Mouse (Mus musculus): Measurements from ENCODE around the gene Cox8a. TPM values are rescaled to one million over a fixed set of nuclear protein-coding genes. Genes with fewer than 3 reads are reported as not detected.

The Cox8a gene
- polyA plus RNA-seq (2014; fragmentation: Illumina TruSeq; extraction: RNeasy Lipid Tissue Mini Kit (QIAGEN cat#74804); ENCODE audit: low read depth, low replicate concordance): 12.7 TPM

DNA sequence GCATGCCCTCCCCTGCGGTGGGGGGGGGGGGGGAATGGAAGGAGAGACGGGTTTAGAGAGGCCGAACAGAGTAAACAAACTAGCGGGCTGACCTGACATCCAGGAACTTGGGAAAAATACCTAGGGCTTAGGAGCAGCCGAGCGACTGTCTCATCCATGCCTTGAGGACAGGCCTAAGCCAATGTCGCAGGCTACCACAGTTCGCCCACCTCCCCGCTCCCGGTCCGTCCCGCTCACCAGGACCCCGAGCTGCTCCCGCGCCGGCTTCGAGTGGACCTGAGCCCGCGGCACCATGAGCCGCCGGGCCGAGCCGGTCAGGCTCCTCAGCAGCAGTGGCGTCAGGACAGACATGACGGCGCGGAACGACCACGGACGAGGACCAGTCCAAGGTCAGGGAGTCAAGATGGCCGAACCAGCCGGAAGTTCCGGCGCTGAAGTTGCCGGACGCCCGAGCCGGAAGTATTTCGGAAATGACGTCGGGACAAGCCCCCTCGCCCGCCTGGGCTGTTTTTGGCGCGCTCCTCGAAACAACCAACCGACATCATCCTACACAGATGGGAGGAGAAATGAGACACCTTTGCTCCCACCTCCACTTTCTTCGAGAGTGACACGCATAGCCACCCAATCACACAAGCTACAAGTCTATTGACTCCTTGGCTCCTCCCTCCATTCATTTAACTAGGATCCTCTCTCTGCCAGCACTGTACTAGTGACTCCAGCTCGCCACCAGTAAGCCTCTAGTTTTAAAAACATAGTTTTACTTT is at the start of gene Cox8a:
TSS of gene Cox8a (minus strand) at position 455 of the 764 bp plus-strand sequence.

DNA sequence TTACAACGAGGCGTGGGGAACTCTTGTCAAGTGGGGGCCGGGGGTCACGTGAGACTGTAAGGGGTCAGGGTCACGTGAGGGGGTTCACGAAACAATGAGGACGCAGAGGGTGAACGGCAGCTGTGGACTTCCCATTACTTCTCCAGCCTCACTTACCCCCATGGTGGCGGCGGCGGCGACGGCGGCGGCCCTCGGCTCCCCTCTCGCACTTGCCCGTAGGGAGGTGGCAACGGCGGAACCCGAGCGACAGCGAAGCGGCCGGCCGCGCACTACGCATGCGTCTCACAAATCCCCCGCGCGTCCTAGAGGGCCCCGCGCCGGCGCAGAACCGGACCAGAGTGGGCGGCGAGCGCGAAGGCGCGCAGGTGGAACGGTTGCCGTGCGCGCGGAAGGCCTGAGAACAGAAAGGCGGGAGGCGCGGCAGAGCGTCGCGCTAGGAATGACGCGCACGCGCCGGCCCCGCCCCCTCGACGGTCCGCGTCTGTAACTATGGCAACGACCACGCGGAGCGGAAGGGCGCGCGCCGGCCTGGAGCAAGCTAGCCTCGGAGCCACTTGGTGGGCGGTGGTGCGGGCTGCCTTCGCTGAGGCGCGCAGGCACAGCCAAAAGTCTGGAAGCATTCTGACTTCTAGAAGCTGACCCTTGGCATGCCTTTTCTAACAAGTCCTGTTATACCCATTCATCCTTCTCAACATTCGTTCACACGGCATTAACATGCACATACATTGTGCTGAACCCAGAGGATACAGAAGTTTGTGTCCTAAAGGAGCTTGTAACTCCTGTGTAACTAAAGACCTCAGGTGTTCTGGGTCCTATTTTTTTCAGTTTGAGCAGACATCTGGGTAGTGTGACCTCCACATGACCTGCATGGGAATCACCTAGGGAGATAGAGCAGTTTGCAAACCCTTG is 23.6 kb upstream of the Cox8a start, which contains the start of gene Naa40:
TSS of gene Naa40 (minus strand) at position 402 of the 909 bp plus-strand sequence.

DNA sequence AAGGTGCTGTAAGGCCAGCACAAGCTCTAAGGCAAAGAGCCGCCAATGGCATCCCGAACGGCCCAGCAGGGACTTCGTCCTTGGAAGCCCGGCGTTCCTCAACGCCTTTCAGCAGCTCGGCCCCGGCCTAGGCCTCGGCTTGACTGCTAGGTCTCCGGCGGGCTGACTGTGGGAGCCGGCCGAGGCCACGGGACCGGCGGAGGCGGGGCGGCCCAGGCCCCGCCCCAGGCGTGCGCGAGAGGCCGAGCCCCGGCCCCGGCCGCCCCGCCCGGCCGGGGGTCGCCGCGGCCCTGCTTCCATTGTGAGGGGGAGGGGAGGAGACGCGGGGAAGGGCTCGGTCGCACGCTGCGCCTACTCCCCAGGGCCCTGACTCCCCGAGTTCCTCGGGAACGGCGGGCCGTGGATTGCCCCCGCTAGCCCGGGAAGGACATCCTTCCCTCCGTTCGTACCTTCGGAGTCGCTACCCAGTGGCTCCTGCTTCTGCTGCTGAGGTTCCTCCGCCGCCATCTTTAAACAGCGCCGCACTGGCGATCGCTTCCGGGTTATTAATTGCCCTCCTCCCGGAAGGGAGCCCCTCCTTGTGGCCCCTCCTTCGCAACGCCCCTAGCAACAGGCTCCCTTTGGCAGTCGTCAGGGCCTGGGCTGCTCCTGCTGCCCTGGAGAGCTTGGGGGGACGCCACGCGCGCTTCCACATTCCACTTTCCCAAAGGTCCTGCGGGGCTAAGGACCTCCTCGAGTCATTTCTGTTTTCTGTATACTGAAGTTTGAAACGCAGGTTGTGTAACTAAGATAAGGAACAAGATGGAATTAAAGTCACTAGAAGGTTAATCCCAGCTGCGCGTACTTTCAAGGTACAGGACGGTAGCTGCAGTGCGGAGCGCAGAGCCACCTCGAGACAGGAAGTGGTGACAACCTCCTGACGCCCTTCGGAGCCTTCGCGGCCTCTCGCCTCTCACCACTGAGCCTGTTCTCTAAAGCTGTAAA is 11.4 kb downstream of the Cox8a start, which contains the start of gene Otub1:
TSS of gene Otub1 (minus strand) at position 564 of the 984 bp plus-strand sequence.

Other genes with a start within 250 kb of the Cox8a start
- gene Ppp1r14b, start 242.6 kb downstream of the Cox8a start, polyA plus RNA-seq (2014; fragmentation: Illumina TruSeq; extraction: RNeasy Lipid Tissue Mini Kit (QIAGEN cat#74804); ENCODE audit: low read depth, low replicate concordance): 11.3 TPM
- 1.5 TPM for gene Plcb3, start 241.1 kb downstream of the Cox8a start, polyA plus RNA-seq (2014; fragmentation: Illumina TruSeq; extraction: RNeasy Lipid Tissue Mini Kit (QIAGEN cat#74804); ENCODE audit: low read depth, low replicate concordance)
- 3.5 TPM for gene Fkbp2, start 237.1 kb downstream of the Cox8a start, polyA plus RNA-seq (2014; fragmentation: Illumina TruSeq; extraction: RNeasy Lipid Tissue Mini Kit (QIAGEN cat#74804); ENCODE audit: low read depth, low replicate concordance)
- 1.4 TPM for gene Vegfb, start 230.0 kb downstream of the Cox8a start, polyA plus RNA-seq (2014; fragmentation: Illumina TruSeq; extraction: RNeasy Lipid Tissue Mini Kit (QIAGEN cat#74804); ENCODE audit: low read depth, low replicate concordance)
- gene Dnajc4, start 225.0 kb downstream of the Cox8a start, polyA plus RNA-seq (2014; fragmentation: Illumina TruSeq; extraction: RNeasy Lipid Tissue Mini Kit (QIAGEN cat#74804); ENCODE audit: low read depth, low replicate concordance): 2.3 TPM
- gene Nudt22, start 221.5 kb downstream of the Cox8a start, polyA plus RNA-seq (2014; fragmentation: Illumina TruSeq; extraction: RNeasy Lipid Tissue Mini Kit (QIAGEN cat#74804); ENCODE audit: low read depth, low replicate concordance): not detected
- 0.63 TPM for gene Trpt1, start 221.5 kb downstream of the Cox8a start, polyA plus RNA-seq (2014; fragmentation: Illumina TruSeq; extraction: RNeasy Lipid Tissue Mini Kit (QIAGEN cat#74804); ENCODE audit: low read depth, low replicate concordance)
- not detected for gene Fermt3, start 198.1 kb downstream of the Cox8a start, polyA plus RNA-seq (2014; fragmentation: Illumina TruSeq; extraction: RNeasy Lipid Tissue Mini Kit (QIAGEN cat#74804); ENCODE audit: low read depth, low replicate concordance)
- 79.5 TPM for gene Stip1, start 177.6 kb downstream of the Cox8a start, polyA plus RNA-seq (2014; fragmentation: Illumina TruSeq; extraction: RNeasy Lipid Tissue Mini Kit (QIAGEN cat#74804); ENCODE audit: low read depth, low replicate concordance)
- 5.6 TPM for gene Macrod1, start 160.8 kb downstream of the Cox8a start, polyA plus RNA-seq (2014; fragmentation: Illumina TruSeq; extraction: RNeasy Lipid Tissue Mini Kit (QIAGEN cat#74804); ENCODE audit: low read depth, low replicate concordance)
- gene Flrt1, start 111.9 kb downstream of the Cox8a start, polyA plus RNA-seq (2014; fragmentation: Illumina TruSeq; extraction: RNeasy Lipid Tissue Mini Kit (QIAGEN cat#74804); ENCODE audit: low read depth, low replicate concordance): 1.2 TPM
- 22.5 TPM for gene Otub1, start 11.3 kb downstream of the Cox8a start, polyA plus RNA-seq (2014; fragmentation: Illumina TruSeq; extraction: RNeasy Lipid Tissue Mini Kit (QIAGEN cat#74804); ENCODE audit: low read depth, low replicate concordance)
- 25.5 TPM for gene Naa40, start 23.6 kb upstream of the Cox8a start, polyA plus RNA-seq (2014; fragmentation: Illumina TruSeq; extraction: RNeasy Lipid Tissue Mini Kit (QIAGEN cat#74804); ENCODE audit: low read depth, low replicate concordance)
- gene Rcor2, start 49.7 kb upstream of the Cox8a start, polyA plus RNA-seq (2014; fragmentation: Illumina TruSeq; extraction: RNeasy Lipid Tissue Mini Kit (QIAGEN cat#74804); ENCODE audit: low read depth, low replicate concordance): 0.29 TPM
- 46.7 TPM for gene Mark2, start 124.2 kb upstream of the Cox8a start, polyA plus RNA-seq (2014; fragmentation: Illumina TruSeq; extraction: RNeasy Lipid Tissue Mini Kit (QIAGEN cat#74804); ENCODE audit: low read depth, low replicate concordance)
- 3.2 TPM for gene Spindoc, start 165.4 kb upstream of the Cox8a start, polyA plus RNA-seq (2014; fragmentation: Illumina TruSeq; extraction: RNeasy Lipid Tissue Mini Kit (QIAGEN cat#74804); ENCODE audit: low read depth, low replicate concordance)
- 0.95 TPM for gene 2700081O15Rik, start 200.0 kb upstream of the Cox8a start, polyA plus RNA-seq (2014; fragmentation: Illumina TruSeq; extraction: RNeasy Lipid Tissue Mini Kit (QIAGEN cat#74804); ENCODE audit: low read depth, low replicate concordance)

All from testis, adult 10 weeks (tissue).